Mouse (Mus musculus) heart, postnatal 36 days (tissue): ENCODE data around the gene Nrxn3. TPM values are rescaled to one million over a fixed set of nuclear protein-coding genes. Genes with fewer than 3 reads are reported as not detected.

Source experiments
- DNase-seq, 2 experiments: peaks; one replicate each; pipeline ENCODE4 v3.0.0; 2021 to 2022
- intact Hi-C: fragments of 180-260 bp; cut with DNase I; formaldehyde crosslinking; loops from one replicate; pipeline ENCODE4 v1.15.1; 2025
- total RNA-seq, 2 experiments: library from RNA; stranded (reverse); gene quantifications; 2 replicates each; pipeline ENCODE4 v1.2.3; 2021

Nrxn3 gene
- under 1 TPM; 0.08 to 0.19 TPM for total RNA-seq

GRCm38 (mm10) chr12:88722691-88723070 is at the start of gene Nrxn3:
Gene Nrxn3, plus strand, starts transcription at chr12:88722876.
- intact Hi-C loops, result no loop called here
- DNase-seq, result no peak

DNA sequence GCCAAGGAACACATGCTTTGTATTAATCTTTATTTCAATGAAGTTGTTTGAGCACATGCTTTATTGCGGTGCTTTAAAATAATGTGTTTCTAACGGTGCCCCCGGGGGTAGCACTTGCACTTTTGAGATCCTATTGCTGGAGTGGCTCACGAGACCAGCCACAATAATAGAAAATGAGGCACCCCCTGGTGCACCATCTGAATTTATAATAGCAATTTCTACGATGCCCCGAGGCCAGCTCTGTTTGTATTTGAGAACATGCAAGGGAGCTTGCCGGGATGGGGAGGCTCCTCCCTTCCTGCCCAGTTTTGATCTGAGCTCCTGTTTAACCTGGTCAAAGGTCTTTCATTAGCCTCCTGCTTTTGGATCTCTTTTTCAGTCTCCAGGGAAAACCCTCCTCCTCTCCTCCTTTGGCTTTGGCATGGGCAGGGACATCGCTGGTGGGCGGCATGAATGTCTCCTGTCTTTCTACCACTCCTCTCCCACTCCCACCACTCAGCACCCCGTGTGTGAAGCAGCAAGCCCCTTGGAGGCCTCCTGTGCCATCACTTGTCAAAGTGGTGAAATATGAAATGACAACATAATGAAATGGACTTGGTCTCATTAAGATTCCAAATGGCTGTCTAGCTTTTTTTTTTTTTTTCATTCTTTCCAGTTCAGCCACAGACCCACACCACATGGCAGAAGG is 18.4 kb upstream of the Nrxn3 start:
- intact Hi-C loops, result loop anchor here (10.0 kb wide), 1 partner anchor 300 kb away; no protein-coding TSS in a partner anchor
- DNase-seq, result no peak

- no peak for DNase-seq
- intact Hi-C loops, result loop anchor here (10.0 kb wide), 1 partner anchor 301 kb away; no protein-coding TSS in a partner anchor
Observed at GRCm38 (mm10) chr12:88705959-88706358, 16.7 kb upstream of the Nrxn3 start.

DNA sequence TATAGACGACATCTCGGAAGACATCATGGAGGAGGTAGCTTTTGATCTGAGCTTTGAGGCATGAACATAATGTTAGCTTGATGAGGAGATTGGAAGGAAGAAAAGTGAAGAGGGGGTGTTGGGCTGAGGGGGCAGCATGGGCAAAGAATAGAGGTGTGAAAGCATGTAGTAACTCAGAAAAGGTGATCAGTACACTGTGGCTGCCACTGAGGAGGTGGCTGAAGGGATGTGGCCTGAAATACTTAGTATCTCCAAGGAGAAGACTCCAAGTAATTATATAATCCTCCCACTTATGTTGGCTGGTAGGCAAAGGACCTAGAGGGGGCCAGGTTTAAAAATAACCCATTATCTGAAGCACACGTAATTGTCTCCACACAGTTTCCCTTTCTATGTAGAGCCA is 14.9 kb upstream of the Nrxn3 start:
- DNase-seq, result no peak
- intact Hi-C loops, result loop anchor here (10.0 kb wide), 1 partner anchor 303 kb away; no protein-coding TSS in a partner anchor

DNA sequence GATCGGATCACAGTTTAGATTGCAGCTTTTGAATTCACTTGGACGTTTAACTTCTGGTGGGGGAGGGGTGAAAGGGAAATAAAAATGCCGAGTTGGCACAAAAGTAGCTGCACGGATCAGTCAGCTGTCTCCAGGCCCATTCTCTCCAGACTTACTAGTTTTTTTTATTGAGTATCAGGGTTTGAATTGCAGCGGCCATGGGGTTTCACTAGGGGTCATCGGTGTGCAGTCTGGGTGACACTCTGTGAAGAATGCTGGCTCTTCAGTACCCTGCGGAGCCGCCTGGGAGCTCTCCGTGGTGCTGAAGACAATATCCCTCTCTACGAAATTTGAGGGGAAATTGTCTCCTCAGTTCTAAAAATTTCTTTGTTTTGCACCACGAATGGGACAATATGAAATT is 13.5 kb upstream of the Nrxn3 start:
- peak; percentile 3 to 34 for DNase-seq
- intact Hi-C loops, result loop anchor here (10.0 kb wide), 1 partner anchor 304 kb away; no protein-coding TSS in a partner anchor

GRCm38 (mm10) chr12:88713456-88713855 is 9.2 kb upstream of the Nrxn3 start:
- no peak for DNase-seq
- intact Hi-C loops, result no loop called here

DNA sequence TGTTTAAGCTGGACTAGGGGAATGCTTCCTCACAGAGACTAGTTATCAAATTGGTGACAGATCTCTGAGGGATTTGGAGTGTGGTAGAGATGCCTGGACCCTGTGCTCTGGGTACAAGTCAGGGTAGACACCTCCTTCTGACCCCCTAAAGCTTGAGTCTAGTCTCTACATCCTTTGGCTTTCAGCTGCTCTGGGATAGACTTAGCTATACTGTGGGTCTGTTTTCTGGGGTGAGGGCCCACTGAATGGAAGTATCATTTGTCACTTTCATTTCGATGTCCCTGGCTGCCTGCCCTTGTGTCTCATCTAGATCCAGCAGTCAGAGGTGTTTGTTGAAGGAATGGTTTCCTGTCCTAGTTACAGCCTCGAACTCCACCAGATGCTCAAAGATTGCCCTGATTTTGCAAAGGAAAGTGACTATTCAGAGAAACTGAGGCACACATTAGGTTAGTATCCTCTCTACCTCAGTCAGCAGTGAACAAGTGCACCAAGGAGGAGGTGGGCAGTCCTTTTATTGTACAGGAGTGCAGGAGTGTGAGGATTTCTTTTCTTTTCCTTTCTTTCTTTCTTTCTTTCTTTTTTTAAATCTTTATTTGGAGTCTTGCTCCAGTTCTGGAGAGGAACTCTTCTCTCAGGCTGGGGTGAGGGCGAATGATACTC is 515 bp upstream of the Nrxn3 start:
- no peak for DNase-seq
- intact Hi-C loops, result no loop called here

GRCm38 (mm10) chr12:88726316-88726715 is 3.6 kb downstream of the Nrxn3 start:
- no peak for DNase-seq
- intact Hi-C loops, result no loop called here

- intact Hi-C loops, result no loop called here
- no peak for DNase-seq
Observed at GRCm38 (mm10) chr12:88726755-88727154, 4.1 kb downstream of the Nrxn3 start.

- no peak for DNase-seq
- intact Hi-C loops, result no loop called here
Observed at GRCm38 (mm10) chr12:88730720-88731119, 8.0 kb downstream of the Nrxn3 start.

- intact Hi-C loops, result no loop called here
- DNase-seq, result no peak
Observed at GRCm38 (mm10) chr12:88735045-88735444, 12.4 kb downstream of the Nrxn3 start.

GRCm38 (mm10) chr12:88737081-88737480 is 14.4 kb downstream of the Nrxn3 start:
- no peak for DNase-seq
- intact Hi-C loops, result no loop called here

DNA sequence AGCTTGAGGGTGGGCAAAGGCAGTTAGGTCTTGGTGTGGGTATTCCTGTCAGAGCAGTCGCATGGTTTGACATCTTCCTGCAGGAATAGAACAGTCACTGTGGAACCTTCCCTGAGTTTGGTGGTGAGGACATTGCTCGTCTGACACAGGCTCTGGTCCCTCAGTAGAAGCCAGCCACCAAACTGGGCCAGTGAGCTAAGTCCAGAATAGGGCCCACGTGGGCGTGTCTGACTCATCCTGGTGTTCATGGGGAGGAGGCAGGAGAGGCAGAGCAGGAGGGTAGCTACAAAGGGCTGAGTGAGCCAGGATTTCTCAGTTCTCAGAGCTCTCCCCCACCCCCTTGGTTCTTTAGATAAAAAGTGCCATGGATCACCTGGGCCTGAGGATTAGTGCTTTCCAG is 15.9 kb downstream of the Nrxn3 start:
- no peak for DNase-seq
- intact Hi-C loops, result no loop called here

GRCm38 (mm10) chr12:88746788-88747187 is 24.1 kb downstream of the Nrxn3 start:
- no peak for DNase-seq
- intact Hi-C loops, result no loop called here

- DNase-seq, result no peak
- intact Hi-C loops, result no loop called here
Observed at GRCm38 (mm10) chr12:88764791-88765190, 42.1 kb downstream of the Nrxn3 start.

GRCm38 (mm10) chr12:88774666-88775065 is 52.0 kb downstream of the Nrxn3 start:
- no peak for DNase-seq
- intact Hi-C loops, result no loop called here

DNA sequence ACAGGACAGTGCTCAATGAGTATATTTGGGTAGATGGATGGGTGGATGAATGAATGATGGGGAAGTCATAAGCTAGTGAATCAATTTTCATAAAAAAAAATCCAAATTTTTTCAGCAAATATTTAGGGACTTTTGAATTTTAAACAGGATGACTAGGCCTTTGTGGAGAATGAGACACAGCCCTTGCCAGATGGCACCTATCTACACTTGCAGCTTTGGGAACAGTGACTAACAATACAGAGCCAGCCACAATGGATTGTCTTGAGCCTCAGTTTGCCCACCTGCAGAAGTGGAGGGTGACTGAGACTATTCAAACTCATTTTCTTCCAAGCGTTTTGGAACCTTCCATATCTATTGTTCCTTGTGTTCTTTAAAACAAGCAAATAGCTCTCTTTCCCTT is 55.4 kb downstream of the Nrxn3 start:
- intact Hi-C loops, result no loop called here
- DNase-seq, result no peak

DNA sequence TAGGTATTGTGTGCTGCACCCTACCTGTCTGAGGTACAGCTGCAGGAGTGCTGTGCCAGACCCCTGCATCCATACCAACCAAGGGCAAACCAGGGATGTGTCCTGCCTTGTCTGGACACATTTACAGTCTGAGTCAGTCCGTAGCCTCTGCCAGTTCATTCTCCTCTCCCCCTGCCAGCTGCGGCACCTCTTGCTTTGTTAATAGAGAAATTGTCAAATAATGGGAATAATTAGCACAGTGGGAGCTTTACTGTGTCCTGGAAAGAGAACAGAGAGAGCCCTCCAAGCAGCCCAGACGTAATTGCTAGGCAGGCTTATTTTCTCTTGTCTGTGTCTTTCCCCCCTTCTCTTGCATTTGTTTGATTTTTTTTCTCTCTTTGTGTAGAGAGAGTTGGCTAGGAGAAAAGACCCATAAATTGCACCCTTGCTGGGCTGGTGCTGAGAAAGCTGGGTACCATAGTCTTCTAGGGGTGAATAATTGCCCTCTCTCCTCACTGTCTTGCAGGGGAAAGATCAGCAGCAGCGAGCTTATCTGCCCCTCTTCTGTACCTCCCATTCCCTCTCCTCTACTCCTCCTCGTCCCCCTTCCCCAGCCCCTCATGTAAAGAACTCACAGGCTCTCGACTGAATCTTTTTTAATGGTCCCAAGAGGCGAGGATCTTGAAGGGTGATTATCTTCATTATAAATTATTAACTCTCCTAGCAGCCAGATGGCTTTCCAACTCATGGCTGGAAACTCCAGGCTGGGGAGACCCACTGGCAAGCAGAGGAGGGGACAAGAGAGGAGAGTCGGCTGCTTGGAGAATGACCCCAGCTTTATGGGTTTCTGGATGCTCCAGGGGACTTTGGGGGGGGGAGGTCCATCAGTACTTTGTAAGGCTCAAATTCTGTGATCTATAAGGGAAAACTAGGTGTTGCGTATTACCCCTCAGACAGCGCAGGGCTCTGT is 61.8 kb downstream of the Nrxn3 start:
- intact Hi-C loops, result no loop called here
- no peak for DNase-seq

GRCm38 (mm10) chr12:88793314-88793713 is 70.6 kb downstream of the Nrxn3 start:
- intact Hi-C loops, result no loop called here
- no peak for DNase-seq

DNA sequence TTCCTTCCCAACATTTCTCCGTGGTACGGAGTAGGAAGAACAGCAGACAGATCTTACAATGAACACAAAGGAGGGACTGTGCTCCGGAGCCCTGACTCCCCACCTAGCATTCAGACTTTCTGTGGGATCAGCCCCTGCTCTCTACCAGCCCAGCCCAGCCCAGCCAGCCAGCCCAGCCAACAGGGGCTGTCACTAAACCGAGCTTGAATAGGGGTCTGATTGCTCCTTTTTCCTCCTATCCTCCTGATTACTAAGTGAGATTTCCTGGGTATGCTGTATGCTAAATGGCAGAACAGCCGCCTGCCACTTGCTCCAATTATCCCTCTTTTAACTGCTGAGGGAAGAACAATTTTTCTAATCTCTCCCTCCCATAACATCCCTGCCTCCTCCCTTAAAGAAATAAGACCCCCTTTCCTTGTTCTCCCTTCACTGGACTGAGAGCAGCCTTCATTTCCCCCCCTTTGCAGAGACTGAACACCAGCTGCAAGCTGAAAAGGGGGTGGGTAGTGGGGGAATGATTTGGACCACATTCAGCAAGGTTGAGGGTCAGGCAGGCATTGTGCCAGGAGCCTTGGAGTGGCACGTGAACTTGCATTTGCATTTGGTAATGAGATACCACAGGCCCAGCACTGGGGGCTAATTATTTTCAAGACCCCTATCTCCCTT is 78.4 kb downstream of the Nrxn3 start:
- intact Hi-C loops, result no loop called here
- DNase-seq, result no peak

GRCm38 (mm10) chr12:88801656-88802007 is 79.0 kb downstream of the Nrxn3 start:
- intact Hi-C loops, result no loop called here

More at GRCm38 (mm10) chr12:88801656-88802007, 79.0 kb downstream of the Nrxn3 start:
- no peak for DNase-seq
